Mouse (Mus musculus): ENCODE data around the gene Rin2. TPM values are rescaled to one million over a fixed set of nuclear protein-coding genes. Genes with fewer than 3 reads are reported as not detected.

Gene Rin2
- polyA plus RNA-seq, 1 experiment from 2014 or later: 56.0 TPM

- ATAC-seq (ENCODE audit: insufficient number of reproducible peaks, low FRiP score, low TSS enrichment, low read depth): no peak
- Histone ChIP-seq H3K9ac (no peak overlapping the region), H3K36me3 (no peaks in the 10 kb centered on the region)
These were observed 11.0 kb downstream of the Rin2 start for GRCm38 (mm10) chr2:145686017-145686416.

DNA sequence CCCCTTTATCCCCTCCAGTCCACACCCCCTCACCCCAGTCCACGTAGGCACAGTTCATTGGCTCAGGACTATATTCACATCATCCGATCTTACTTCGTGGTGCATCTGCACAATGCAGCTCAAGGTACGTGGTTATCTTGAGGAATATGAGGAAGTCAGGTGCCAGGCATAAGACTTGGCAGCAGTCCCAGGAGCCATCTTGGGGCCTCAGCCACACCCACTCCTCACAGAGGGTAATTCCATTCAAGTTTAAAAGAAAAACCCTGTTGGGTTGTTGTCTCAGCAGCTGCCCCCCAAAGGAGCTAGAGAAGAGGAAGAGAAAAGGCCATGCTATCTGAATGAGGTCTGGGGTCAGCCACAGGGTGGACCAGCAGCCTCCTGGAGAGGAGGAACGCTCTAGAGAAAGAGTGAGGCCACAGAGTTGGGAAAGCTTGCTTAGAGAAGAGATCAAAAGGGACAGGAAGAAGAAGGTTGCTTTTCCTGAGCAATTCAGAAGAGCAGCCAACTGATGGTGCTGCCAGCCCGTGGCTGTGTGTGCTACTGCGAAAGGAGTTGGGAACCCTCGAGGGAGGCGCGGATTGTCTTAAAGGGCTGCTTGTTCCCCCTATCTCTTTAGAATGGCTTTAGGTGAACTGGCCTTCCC lies 16.5 kb downstream of the Rin2 start:
- no peak for ATAC-seq (ENCODE audit: insufficient number of reproducible peaks, low FRiP score, low TSS enrichment, low read depth)
- Histone ChIP-seq H3K36me3 (no peaks in the 10 kb centered on the region), H3K4me1 (peaks cover 8% of the 10 kb centered on the region), H3K9ac (no peak overlapping the region), H3K27ac (no peak overlapping the region), H3K4me3 (no peak overlapping the region), H3K27me3 (no peaks in the 10 kb centered on the region), H3K4me2 (no peak overlapping the region), H3K9me3 (no peaks in the 10 kb centered on the region)
- 84% methylated on average over 10 of the region's 10 CpGs for WGBS

More at GRCm38 (mm10) chr2:145686017-145686416, 11.0 kb downstream of the Rin2 start:
- WGBS: 84% methylated on average over 4 of the region's 4 CpGs
- H3K9me3 ChIP-seq: no peaks in the 10 kb centered on the region
- no peak overlapping the region for H3K27ac ChIP-seq
- no peak overlapping the region for H3K4me3 ChIP-seq
- H3K4me1 ChIP-seq: peaks cover 20% of the 10 kb centered on the region; the same call in 1 of the 2 replicates
- no peaks in the 10 kb centered on the region for H3K27me3 ChIP-seq
- no peak overlapping the region for H3K4me2 ChIP-seq

GRCm38 (mm10) chr2:145697160-145697559 lies 22.1 kb downstream of the Rin2 start:
- ATAC-seq (ENCODE audit: insufficient number of reproducible peaks, low FRiP score, low TSS enrichment, low read depth): no peak
- Histone ChIP-seq H3K36me3 (no peaks in the 10 kb centered on the region), H3K4me3 (no peak overlapping the region), H3K4me1 (peaks cover 15% of the 10 kb centered on the region), H3K27me3 (no peaks in the 10 kb centered on the region), H3K27ac (no peak overlapping the region), H3K9me3 (no peaks in the 10 kb centered on the region), H3K4me2 (no peak overlapping the region), H3K9ac (no peak overlapping the region)
- WGBS: 82% methylated on average over 6 of the region's 6 CpGs

DNA sequence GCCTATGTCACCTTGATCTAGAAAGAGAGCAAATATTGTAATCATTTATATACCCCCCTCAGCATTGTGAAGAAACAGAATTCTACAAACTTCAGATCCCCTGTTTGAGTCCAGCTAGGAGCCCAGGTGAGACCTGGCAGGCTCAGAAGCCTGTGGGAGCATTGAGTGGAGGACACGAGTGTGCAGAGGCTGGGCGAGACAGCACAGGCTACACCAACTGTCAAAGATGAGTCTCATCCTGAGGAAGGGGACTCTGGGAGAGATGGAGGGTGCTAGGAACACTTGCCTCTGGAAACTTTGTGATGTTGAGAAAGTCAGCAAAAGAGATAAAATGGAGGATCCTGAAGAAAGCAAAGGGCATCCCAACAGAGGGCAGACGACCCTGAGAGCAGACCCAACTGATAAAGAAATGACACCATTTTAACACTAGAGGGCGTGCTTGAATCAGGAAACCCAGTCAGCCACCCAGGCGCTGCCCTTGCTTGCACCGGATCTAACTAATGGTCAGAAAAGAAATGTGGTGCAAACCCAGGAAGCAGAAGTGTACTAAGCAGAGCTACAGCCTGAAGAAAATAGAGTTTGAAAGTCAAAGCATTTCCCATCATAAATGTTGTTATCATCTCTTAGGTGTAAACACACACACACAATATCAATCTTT lies 24.5 kb downstream of the Rin2 start:
- H3K9ac ChIP-seq: no peak overlapping the region
- H3K4me2 ChIP-seq: no peak overlapping the region
- ATAC-seq (ENCODE audit: insufficient number of reproducible peaks, low FRiP score, low TSS enrichment, low read depth): 0 out of 2 replicates have a peak, but pooled peaks have one; percentile 52
- H3K4me1 ChIP-seq: peaks cover 15% of the 10 kb centered on the region
- H3K36me3 ChIP-seq: no peaks in the 10 kb centered on the region
- H3K9me3 ChIP-seq: no peaks in the 10 kb centered on the region
- no peak overlapping the region for H3K4me3 ChIP-seq
- H3K27ac ChIP-seq: no peak overlapping the region
- 36% methylated on average over 6 of the region's 6 CpGs for WGBS
- H3K27me3 ChIP-seq: no peaks in the 10 kb centered on the region

DNA sequence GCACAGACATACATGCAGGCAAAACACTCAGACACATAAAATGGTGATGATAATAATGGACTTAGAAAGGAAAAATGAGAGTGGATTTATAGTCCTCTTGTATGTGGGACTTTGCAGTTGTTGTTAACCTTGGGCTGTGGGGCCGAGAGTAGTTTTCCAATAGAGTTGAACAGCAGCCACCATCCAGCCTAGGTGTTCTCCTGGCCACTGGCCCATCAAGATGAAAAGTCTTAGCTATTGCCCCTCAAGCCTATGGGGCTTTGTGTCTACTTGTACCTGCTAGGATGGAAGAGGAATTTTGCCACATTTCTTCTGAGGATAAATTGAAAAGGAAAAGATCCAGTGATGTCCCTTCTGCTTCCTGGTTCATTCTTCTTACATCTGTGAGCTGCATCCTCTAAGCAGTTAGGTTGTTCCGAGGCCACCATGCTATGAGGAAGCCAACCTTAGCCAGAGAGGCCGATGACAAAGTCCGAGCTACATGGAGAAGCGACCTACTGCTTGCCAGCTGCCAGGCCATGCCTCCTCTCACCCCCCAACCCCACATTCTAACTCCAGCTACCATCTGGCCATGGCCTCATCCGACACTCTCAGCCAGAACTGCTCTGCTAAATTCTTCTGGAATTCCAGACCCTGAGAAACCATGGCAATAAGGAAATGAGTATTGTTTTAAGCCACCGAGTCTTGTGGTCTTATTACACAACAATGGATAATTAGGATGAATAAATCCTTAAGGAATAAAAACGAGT lies 25.4 kb downstream of the Rin2 start:
- no peak overlapping the region for H3K4me2 ChIP-seq
- WGBS: 55% methylated on average over 8 of the region's 8 CpGs
- no peak for ATAC-seq (ENCODE audit: insufficient number of reproducible peaks, low FRiP score, low TSS enrichment, low read depth)
- peaks cover 15% of the 10 kb centered on the region for H3K4me1 ChIP-seq
- H3K27me3 ChIP-seq: no peaks in the 10 kb centered on the region
- H3K9ac ChIP-seq: no peak overlapping the region
- H3K4me3 ChIP-seq: no peak overlapping the region
- H3K27ac ChIP-seq: no peak overlapping the region
- H3K9me3 ChIP-seq: no peaks in the 10 kb centered on the region
- H3K36me3 ChIP-seq: no peaks in the 10 kb centered on the region

- Histone ChIP-seq H3K27me3 (no peaks in the 10 kb centered on the region), H3K4me2 (no peak overlapping the region), H3K36me3 (no peaks in the 10 kb centered on the region), H3K27ac (no peak overlapping the region), H3K4me3 (no peak overlapping the region), H3K9ac (no peak overlapping the region), H3K9me3 (no peaks in the 10 kb centered on the region), H3K4me1 (peaks cover 15% of the 10 kb centered on the region)
- WGBS: 68% methylated on average over 12 of the region's 12 CpGs
- no peak for ATAC-seq (ENCODE audit: insufficient number of reproducible peaks, low FRiP score, low TSS enrichment, low read depth)
These were observed 26.8 kb downstream of the Rin2 start for GRCm38 (mm10) chr2:145701605-145702335.

GRCm38 (mm10) chr2:145704738-145705137 lies 29.7 kb downstream of the Rin2 start:
- H3K4me2 ChIP-seq: no peak overlapping the region
- ATAC-seq (ENCODE audit: insufficient number of reproducible peaks, low FRiP score, low TSS enrichment, low read depth): no peak
- H3K4me1 ChIP-seq: peaks cover 15% of the 10 kb centered on the region
- no peak overlapping the region for H3K4me3 ChIP-seq
- 66% methylated on average over 7 of the region's 7 CpGs for WGBS
- no peak overlapping the region for H3K27ac ChIP-seq
- no peak overlapping the region for H3K9ac ChIP-seq
- no peaks in the 10 kb centered on the region for H3K27me3 ChIP-seq
- H3K9me3 ChIP-seq: no peaks in the 10 kb centered on the region
- no peaks in the 10 kb centered on the region for H3K36me3 ChIP-seq

- Histone ChIP-seq H3K4me2 (no peak overlapping the region), H3K9ac (no peak overlapping the region), H3K9me3 (no peaks in the 10 kb centered on the region), H3K4me1 (no peaks in the 10 kb centered on the region), H3K27me3 (no peaks in the 10 kb centered on the region), H3K27ac (no peak overlapping the region), H3K36me3 (peaks cover 3% of the 10 kb centered on the region), H3K4me3 (no peak overlapping the region)
- 50% methylated on average over 11 of the region's 11 CpGs for WGBS
- ATAC-seq (ENCODE audit: insufficient number of reproducible peaks, low FRiP score, low TSS enrichment, low read depth): no peak
These were observed 34.8 kb downstream of the Rin2 start for GRCm38 (mm10) chr2:145709727-145710389.

DNA sequence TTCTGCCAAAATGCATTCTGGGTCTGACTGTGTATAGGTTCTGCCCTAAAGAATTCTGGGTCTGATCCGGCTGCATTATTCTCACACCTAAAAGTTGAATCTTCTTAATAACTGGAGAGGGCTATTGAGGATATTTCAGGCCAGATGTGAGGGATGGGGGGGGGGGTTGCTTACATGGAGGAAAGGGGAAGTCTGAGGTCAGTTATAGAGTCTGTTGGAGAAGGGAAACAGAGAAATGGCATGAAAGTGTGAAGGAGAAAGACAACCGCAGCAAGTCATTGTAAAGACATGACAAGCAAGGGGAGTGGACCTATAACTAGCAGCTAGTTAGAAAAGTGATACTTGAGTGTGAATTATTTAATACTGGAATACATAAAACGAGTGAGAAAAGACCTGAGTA lies 36.5 kb downstream of the Rin2 start:
- Histone ChIP-seq H3K27ac (no peak overlapping the region), H3K9me3 (no peaks in the 10 kb centered on the region), H3K27me3 (no peaks in the 10 kb centered on the region), H3K4me3 (no peak overlapping the region), H3K9ac (no peak overlapping the region), H3K4me1 (no peaks in the 10 kb centered on the region), H3K4me2 (no peak overlapping the region), H3K36me3 (peaks cover 8% of the 10 kb centered on the region)
- 60% methylated on average over 3 of the region's 3 CpGs for WGBS
- ATAC-seq (ENCODE audit: insufficient number of reproducible peaks, low FRiP score, low TSS enrichment, low read depth): no peak

DNA sequence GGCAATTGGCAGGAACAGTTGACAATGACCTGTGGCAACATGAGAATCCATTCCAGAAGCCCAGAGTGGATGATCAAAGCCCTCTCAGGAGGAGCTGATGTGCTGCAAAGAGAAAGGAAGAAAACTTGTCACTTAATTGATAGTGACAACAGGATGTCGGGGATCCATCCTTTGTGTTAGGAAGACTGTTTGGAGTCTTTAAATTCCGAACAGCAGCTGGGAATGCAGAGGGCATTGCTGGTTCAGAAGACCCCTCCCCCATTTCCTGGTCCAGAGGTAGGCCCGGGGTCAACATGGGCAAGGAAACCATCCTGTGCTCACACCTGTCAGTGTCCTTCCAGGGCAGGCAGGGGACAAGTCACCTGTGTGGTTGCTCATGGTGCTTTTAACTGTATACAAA lies 37.0 kb downstream of the Rin2 start:
- 26% methylated on average over 3 of the region's 3 CpGs for WGBS
- H3K9me3 ChIP-seq: no peaks in the 10 kb centered on the region
- peaks cover 8% of the 10 kb centered on the region for H3K36me3 ChIP-seq
- no peak overlapping the region for H3K4me3 ChIP-seq
- no peak for ATAC-seq (ENCODE audit: insufficient number of reproducible peaks, low FRiP score, low TSS enrichment, low read depth)
- no peak overlapping the region for H3K4me2 ChIP-seq
- no peak overlapping the region for H3K9ac ChIP-seq
- no peak overlapping the region for H3K27ac ChIP-seq
- H3K27me3 ChIP-seq: no peaks in the 10 kb centered on the region
- H3K4me1 ChIP-seq: no peaks in the 10 kb centered on the region

- no peak for ATAC-seq (ENCODE audit: insufficient number of reproducible peaks, low FRiP score, low TSS enrichment, low read depth)
- H3K27ac ChIP-seq: no peak overlapping the region
- no peaks in the 10 kb centered on the region for H3K4me1 ChIP-seq
- H3K9ac ChIP-seq: no peak overlapping the region
- no peaks in the 10 kb centered on the region for H3K9me3 ChIP-seq
- H3K36me3 ChIP-seq: peaks cover 8% of the 10 kb centered on the region
- 90% methylated on average over 1 of the region's 1 CpGs for WGBS
- no peaks in the 10 kb centered on the region for H3K27me3 ChIP-seq
- H3K4me3 ChIP-seq: no peak overlapping the region
- H3K4me2 ChIP-seq: no peak overlapping the region
These were observed 42.5 kb downstream of the Rin2 start for GRCm38 (mm10) chr2:145717539-145717938.
